Mouse (Mus musculus) lung, postnatal 25 days (tissue): ENCODE results near the gene Hras.

Experiments
- DNase-seq: peaks from one replicate; pipeline ENCODE4 v3.0.0; 2022; ENCODE audit warnings: low spot score

Gene Hras

DNA sequence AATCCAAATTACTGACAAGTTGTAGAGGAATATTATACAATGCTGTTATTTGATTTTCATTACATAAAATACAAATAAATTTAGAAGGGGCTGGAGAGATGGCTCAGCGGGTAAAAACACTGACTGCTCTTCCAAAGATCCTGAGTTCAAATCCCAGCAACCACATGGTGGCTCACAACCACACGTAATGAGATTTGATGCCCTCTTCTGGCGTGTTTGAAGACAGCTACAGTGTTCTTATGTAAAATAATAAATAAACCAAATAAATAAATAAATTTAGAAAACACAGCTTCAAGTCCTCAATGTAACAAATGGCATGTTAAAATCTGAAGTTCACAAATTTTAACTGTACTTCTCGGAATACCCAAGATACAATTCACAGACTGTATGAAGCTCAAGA is 18.7 kb downstream of the Hras start:
- DNase-seq = no peak

DNA sequence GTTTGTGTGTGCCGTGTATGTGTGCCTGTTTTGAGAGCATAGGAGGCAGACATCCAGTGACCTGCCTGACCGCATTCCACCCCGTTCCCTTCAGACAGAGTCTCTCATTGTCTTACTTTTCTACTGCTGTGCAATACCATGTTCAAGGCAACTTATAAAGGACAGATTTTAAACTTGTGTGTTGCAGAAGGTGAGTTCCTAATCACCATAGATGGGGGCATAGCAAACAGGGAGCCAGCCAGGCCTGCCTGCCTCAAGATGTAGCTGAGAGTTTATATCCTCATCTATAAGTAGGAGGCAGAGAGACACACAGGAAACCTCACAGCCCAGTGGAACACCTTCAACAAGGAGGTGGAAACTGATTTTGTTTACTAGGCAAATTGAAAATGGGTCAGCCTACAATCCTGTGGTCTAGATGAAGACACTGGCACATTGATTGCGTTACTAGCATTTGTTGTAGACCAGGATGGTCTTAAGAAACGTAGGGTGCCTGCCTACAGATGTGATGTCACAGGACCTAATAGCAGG is 20.4 kb downstream of the Hras start:
- DNase-seq = no peak

GRCm38 (mm10) chr7:141172116-141173006 is 21.4 kb downstream of the Hras start, which contains the start of gene Rnh1:
Gene Rnh1 (minus strand): TSS chr7:141172857.
- DNase-seq = peak; percentile 94

- no peak for DNase-seq
These were observed 23.9 kb downstream of the Hras start for GRCm38 (mm10) chr7:141169866-141170265.

- DNase-seq = peak; percentile 86
These were observed 24.5 kb downstream of the Hras start for GRCm38 (mm10) chr7:141169300-141169699.

GRCm38 (mm10) chr7:141168518-141168953 is 25.3 kb downstream of the Hras start:
- DNase-seq = peak; percentile 90

GRCm38 (mm10) chr7:141167901-141168517 is 25.8 kb downstream of the Hras start:
- peak; percentile 46 for DNase-seq

DNA sequence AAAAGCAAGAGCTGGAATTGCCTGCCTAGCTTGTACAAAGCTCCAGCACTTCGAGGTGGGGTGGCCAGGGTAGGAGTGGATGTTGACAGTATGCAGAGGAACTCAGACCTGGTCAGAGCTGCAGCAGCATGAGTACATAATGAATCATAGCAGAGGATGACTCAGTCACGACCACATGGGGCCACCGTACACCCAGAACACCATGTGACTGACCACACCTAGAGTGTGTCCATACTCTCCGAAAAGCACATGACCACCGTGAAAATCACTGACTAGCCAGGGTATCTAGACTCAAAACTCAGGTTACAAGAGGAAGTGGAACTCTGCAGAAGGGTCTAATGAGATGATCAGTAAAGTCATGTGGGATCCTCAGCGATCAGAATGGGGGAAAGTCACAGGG is 29.0 kb downstream of the Hras start:
- peak; percentile 61 for DNase-seq

GRCm38 (mm10) chr7:141164397-141164796 is 29.4 kb downstream of the Hras start:
- DNase-seq = no peak

DNA sequence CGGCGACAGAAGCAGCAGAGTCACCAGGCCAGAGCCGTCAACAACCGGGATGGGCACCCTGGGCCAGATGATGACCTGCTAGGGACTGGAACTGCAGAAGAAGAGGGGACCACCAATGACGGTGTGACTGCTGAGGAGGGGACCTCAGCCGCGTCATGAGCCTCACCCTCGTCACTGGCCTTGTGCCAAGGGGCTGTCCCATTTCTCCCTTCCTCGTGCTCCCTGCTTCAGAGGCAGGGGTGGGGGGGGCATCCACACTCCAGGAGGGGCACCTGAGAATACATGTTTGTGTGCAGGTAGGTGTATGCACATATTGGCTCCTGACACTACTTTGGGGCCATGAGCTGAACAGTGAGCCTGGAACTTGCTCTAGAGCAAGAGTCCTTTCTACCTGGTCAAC is 38.4 kb downstream of the Hras start:
- DNase-seq = no peak

DNA sequence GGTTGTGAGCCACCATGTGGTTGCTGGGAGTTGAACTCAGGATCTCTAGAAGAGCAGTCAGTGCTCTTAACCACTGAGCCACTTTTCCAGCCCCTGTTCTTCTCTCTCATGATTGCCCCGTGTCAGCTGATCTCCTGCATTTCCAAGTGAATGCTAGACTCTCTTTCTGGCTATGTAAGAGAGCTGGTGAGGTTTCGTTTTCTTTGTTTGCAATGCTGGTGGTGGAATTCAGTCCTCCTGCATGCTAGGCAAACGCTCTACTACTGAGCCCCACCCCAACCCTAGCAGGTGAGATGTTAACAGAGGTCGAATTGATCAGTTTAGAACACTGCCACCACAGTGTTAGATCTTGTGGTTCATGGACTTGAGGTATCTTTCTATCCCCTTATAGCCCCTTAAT is 45.2 kb downstream of the Hras start:
- no peak for DNase-seq

DNA sequence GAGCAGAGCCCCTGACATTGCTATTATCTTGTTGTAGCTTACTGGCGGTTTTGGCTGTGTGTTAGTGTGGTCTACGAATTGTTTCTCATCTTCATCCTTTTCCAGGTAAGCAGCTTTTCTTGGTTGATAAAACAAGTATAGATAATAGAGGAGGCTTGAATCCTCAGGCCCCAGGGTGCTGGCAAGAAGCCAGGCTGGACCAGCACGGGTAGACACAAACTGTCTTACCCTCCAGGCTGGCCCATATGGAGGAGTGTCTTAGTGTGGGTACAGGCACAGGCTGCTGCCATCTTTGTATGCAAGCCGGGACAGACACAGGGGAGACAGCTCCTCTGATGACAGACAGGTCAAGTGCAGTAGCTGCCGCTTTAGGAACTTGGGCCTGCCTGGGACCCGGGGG is 46.8 kb downstream of the Hras start:
- no peak for DNase-seq

DNA sequence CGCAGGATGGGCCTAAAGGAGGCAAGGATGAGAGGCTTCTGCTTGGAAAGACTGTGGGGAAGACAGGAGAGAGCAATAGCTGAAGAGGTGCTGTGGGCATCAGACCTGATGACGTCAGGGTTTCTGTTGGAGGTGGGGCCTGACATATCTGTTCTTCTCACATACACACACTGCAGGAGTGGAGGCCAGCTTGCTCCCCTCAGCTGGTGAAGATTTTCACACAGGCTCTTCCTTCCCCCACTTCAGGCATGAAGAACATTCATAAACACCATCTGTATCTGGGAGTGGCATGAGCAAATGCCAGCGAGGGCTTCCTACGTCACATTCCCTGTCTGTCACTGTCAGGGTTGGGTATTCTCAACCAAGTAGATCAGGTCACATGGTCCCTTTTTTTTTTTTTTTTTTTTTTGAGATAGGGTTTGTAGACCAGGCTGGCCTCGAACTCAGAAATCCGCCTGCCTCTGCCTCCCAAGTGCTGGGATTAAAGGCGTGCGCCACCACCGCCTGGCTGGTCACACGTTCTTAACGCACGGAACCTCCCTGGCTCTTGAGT is 47.7 kb downstream of the Hras start:
- no peak for DNase-seq

DNA sequence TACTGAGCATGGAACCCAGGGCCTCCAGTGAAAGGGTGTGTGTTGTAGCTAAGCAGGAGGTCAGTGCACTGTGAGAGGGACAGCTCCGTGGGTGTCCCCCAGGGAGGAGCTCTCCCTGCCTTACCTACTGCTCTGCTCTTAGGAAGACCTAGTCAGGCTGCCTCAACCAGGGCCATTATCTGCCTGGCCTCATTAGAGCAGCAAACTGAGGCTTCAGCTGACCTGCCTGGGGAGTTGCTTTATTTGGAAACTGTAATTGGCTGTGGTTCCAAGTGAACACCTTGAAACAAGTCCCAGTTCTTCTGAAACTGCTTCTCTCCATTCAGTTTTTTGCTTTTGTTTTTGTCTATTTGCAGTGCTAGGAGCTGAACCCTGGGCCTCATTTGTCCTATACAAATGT is 48.4 kb downstream of the Hras start:
- no peak for DNase-seq

- no peak for DNase-seq
These were observed 49.2 kb downstream of the Hras start for GRCm38 (mm10) chr7:141144650-141145049.

GRCm38 (mm10) chr7:141143861-141144260 is 49.9 kb downstream of the Hras start:
- DNase-seq = no peak

DNA sequence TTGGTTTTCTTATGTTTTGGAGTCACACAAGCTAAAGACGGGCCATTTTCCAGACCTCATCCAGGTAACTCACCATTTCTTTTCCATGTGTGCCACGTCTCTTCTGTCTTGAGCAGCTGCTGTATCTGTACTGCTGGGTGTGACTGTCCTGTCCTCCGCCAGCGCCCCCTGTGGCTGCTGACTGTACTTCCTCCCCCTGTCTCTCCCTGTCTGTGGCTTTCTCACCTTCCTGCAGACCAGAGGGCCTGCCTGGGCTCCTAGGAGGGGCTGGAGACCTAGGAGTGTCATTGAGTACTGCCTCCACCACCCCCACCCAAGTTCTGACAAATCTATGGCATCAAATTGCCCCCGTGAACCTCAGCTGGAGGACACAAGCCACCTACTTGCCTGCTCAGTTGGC is 50.7 kb downstream of the Hras start:
- peak; percentile 29 for DNase-seq

GRCm38 (mm10) chr7:141141326-141141725 is 52.5 kb downstream of the Hras start:
- no peak for DNase-seq
